Mouse (Mus musculus) megakaryocyte, adult 5-6 weeks (primary cell): ENCODE measurements around the gene Smad5. TPM values are rescaled to one million over a fixed set of nuclear protein-coding genes. Genes with fewer than 3 reads are reported as not detected.

ENCODE experiments used
- total RNA-seq, 2 experiments: library from RNA; stranded (forward) in 1 of 2; stranded (reverse) in 1 of 2; fragments of 153-499, 151-499 nt in 1 of 2; fragments of 221-1000, 200-1000 nt in 1 of 2; gene quantifications; 2 replicates each; pipeline versions ENCODE4 v1.2.3 to v1.2.4; 2015 to 2017

The Smad5 gene
- total RNA-seq, 2 experiments from 2014 or later: 14.1 to 26.9 TPM

Other genes starting within 250 kb of the Smad5 start
- not detected in 2 replicates for gene Il9, start 220.8 kb upstream of the Smad5 start, total RNA-seq (2015)
- not detected in 2 replicates for gene Il9, start 220.8 kb upstream of the Smad5 start, total RNA-seq (2017)
- not detected in 2 replicates for gene Fbxl21, start 180.5 kb upstream of the Smad5 start, total RNA-seq (2015)
- gene Fbxl21, start 180.5 kb upstream of the Smad5 start, total RNA-seq (2017): not detected in 2 replicates
- not detected in 2 replicates for gene Lect2, start 154.5 kb upstream of the Smad5 start, total RNA-seq (2015)
- not detected in 2 replicates for gene Lect2, start 154.5 kb upstream of the Smad5 start, total RNA-seq (2017)
- gene Tgfbi, start 93.5 kb upstream of the Smad5 start, total RNA-seq (2015): 321 and 326 TPM in 2 replicates
- gene Tgfbi, start 93.5 kb upstream of the Smad5 start, total RNA-seq (2017): 505 and 532 TPM in 2 replicates
- not detected in 2 replicates for gene Gm45623, start 50.8 kb downstream of the Smad5 start, total RNA-seq (2015)
- not detected in 2 replicates for gene Gm45623, start 50.8 kb downstream of the Smad5 start, total RNA-seq (2017)
- not detected in 2 replicates for gene Trpc7, start 193.0 kb downstream of the Smad5 start, total RNA-seq (2015)
- gene Trpc7, start 193.0 kb downstream of the Smad5 start, total RNA-seq (2017): not detected in 2 replicates